Mouse (Mus musculus) fat pad, adult 2 months (tissue): ENCODE measurements around the gene Pigl.
"Not testable (repeated sequence)": the region's sequence is repeated elsewhere in the genome, so short reads cannot be mapped to it uniquely, and the experiment has no call there.

Source experiments
- DNase-seq: peaks from one replicate; pipeline ENCODE4 v3.0.0-alpha.2; 2011; ENCODE audit warnings: low read depth, low spot score; ENCODE audit errors: extremely low read depth

Pigl gene

DNA sequence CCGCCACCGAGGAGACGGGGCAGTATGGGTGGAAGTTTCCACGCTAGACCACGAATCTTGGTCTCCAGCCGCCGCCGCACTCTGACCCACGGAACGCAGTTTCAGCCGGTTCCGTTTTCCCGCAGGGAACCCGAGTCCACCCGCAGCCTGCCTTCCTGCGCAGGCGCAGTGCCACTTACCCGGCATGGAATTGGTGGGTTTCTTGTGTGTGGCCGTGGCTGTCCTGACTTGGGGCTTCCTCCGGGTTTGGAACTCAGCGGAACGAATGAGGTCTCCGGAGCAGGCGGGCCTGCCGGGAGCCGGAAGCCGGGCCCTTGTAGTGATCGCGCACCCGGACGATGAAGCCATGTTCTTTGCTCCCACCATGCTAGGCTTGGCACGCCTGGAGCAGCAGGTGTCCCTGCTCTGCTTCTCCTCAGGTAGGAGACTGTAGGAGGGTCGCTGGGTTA is at the start of gene Pigl, which contains the start of gene Ncor1:
Gene Pigl (plus strand): TSS at position 185 of the 449 bp plus-strand sequence.
Gene Ncor1 (minus strand): TSS at position 266 of the 449 bp plus-strand sequence.
- no peak for DNase-seq

GRCm38 (mm10) chr11:62408848-62409247 is 49.4 kb upstream of the Pigl start:
- DNase-seq: no peak

- no peak for DNase-seq
Observed at GRCm38 (mm10) chr11:62409611-62410010, 48.6 kb upstream of the Pigl start.

DNA sequence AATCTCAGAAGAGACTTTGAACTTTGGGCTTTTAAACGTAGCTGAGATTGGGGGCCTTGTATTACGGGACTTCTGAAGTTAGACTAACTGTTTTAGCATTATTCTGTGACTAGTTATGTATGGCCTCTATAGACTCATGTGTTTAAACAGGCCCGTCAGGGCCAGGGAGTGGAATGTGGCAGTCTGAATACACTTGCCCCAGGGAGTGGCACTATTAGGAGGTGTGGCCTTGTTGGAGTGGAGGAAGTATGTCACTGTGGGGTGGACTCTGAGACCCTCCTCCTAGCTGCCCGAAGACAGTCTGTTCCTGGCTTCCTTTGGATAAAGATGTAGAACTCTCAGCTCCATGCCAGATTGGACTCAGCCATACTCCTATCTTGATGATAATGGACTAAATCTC is 43.2 kb upstream of the Pigl start:
- DNase-seq: no peak

GRCm38 (mm10) chr11:62424525-62424924 is 33.7 kb upstream of the Pigl start:
- no peak for DNase-seq

DNA sequence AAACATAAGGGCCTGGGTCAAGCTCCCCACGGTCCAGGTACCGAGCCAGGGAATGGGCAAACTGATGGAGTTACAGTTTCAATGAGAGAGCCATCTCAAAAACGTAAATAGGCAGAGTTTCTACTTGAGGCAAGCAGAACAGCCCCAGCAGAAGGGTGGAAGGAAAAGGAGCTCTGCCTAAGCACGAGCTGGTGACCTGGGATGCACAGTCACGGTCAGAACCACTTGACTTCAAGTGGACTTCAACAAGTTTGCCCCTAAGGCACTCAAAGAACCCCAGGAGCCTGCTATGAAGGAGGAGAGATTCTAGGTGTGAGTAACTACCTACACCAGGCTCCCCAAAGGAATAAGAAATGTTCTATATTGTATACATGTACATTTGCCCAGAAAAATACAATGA is 32.0 kb upstream of the Pigl start:
- DNase-seq: no peak

- DNase-seq: no peak
Observed at GRCm38 (mm10) chr11:62427105-62427504, 31.2 kb upstream of the Pigl start.

GRCm38 (mm10) chr11:62432211-62432610 is 26.0 kb upstream of the Pigl start:
- no peak for DNase-seq

GRCm38 (mm10) chr11:62440670-62441315 is 17.5 kb upstream of the Pigl start:
- DNase-seq: no peak

GRCm38 (mm10) chr11:62445799-62446198 is 12.5 kb upstream of the Pigl start:
- no peak for DNase-seq

- DNase-seq: no peak
Observed at GRCm38 (mm10) chr11:62448971-62449370, 9.3 kb upstream of the Pigl start.

DNA sequence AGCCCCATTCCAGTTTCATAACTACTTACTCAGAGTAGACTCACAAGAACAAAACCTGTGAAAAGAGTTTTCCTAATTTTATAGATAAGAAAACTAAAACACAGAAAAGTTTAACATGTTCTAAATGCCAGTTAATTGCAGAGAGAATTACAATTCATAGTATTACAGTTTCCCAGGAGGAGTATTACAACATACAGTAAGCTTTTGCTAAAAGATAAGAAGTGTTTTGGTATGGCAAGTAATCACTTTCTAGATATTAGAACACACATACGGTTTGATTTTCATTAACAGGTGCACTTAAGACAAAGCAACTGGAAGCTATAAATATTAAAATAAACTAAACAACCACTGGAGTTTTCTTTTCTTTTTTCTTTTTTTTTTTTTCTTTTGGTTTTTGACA is 3.1 kb upstream of the Pigl start:
- no peak for DNase-seq

DNA sequence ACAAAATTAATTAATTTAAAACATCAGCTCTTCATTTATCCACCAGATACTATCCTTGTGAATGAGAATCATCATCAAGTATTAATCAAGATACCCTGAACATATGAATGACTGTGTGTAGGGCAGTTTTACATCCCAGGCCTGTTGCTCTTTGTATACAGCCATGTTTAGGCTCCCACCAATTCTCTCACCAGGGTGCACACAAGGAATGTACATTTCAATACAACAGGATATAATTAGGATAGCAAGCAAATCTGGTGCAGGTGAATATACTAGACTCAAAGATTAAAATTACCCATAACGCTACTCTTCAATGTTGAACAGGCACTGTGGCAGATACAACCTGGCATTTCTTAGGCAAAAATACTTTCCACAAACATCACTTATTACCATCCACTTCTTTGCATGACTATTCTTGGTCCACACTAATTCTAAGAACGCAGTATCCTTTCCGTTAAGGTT is 2.2 kb upstream of the Pigl start:
- DNase-seq: no peak

DNA sequence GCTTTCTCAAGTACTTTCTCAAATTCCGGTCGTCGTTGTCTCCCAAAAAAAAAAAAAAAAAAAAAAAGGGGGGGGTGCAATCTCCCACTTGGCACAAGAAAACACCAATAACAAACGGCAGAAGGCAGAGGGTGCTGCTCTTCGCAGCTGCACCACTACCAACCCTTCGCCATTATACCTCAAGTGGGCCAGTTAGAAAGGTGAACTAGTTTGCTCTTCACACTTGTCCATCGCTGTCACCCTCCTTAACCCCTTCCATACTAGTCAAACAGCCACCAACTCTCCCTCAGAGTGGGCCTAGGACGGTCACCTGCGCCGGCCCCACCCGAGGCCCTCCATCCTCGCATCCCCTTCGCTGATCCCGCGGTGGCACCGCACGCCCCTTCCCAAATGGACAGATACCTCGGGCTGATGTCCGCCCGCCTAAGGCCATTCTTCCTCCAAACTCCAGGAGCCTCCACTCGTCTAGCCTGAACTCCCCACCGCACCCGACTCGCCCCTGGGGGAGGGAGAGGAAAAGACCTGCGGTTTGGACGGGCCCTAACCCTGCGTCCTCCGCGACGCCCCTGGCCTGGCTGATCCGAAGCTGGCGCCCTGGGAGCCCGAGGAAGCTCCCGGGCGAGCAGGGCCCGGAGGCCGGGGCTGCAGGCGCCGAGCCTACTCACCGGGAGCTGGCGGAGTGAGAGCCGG is 1.6 kb upstream of the Pigl start:
- no peak for DNase-seq

DNA sequence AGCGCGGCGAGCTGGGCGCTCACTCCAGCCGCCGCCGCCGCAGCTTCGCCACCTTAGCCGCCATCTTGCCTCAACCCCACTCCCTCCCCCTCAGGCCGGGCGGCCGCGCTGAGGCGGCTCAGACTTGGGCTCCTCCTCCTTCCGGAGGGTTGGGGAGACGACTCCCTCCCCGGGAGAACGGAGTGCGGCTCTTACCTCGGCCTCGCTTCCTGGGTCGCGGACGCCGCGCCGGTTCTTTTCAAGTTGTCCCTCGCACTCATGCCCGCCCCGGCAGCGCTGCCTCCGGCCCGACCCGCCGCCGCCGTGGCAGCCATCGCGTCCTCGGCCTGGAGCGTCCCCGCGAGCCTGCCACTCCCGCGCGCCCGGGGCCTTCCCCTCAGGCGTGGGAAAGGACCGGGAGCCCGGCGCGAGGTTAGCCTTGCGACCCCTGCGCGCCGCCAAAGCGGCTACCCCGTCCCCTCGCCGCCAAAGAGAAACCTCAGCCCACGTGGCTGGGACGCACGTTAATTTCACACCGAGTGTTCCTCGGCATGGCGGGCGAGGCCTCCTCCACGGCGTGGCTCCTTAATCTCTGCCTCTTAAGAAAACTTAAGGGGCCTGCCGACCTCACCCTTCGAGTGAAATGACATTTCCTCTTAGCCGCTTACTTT is 894 bp upstream of the Pigl start:
- DNase-seq: no peak

GRCm38 (mm10) chr11:62457891-62458270 is 379 bp upstream of the Pigl start:
- DNase-seq: no peak

DNA sequence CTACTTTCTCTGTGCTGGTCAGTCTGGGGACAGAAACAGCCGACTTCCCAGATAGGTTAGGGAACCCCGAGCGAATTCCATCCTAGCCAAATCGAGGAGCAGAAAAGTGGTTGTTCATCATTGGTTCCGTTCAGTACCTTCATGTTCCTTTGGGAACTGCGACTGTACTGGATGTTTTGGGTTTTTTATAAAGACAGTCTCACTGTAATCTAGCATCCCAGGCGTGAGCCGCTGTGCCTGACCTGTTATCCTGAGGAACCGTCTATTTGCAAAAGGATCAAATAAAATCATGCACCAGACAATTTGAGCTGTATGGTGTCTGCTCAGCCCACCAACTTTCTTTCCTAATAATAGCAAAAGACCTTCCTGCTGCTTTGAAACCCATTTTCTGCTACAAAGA is 520 bp downstream of the Pigl start:
- no peak for DNase-seq

- DNase-seq: not testable (repeated sequence)
Observed at GRCm38 (mm10) chr11:62462529-62462928, 4.3 kb downstream of the Pigl start.

- no peak for DNase-seq
Observed at GRCm38 (mm10) chr11:62463225-62463915, 5.1 kb downstream of the Pigl start.

DNA sequence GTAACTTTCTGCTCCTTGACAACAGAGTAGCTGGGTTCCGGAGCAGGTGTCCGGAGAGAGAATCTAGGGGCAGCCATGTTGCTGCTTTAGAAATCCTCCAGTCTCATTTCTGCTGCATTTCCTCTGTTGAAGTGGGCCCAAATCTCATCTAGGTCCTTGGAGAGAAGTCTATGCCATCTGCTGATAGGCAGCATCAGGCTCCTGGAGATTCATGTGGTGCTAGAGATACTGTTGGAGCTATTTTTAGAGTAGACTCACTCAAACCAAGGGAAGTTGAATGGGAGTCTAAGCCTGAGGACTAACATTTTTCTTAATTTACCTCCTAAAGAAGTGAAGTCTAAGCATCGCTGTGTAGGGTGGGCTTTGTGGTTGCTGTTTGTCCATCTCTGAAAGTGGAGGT is 6.4 kb downstream of the Pigl start:
- no peak for DNase-seq

DNA sequence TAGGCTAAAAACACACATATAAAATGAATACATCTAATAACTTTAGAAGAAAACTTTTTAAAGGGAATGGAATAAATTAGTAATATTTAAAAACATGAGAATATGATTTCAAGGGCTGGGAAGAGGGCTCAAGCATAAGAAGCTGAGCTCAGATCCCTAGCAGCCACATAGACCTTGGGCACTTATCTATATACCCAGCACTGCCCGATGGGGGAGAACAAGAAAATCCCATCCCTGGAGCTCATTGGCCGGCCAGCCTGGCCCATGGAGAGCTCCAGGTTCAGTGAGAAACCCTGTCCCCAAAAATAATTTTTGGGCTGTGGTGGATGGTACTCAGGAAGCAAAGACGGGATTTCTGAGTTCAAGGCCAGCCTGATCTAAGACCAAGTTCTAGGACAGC is 7.6 kb downstream of the Pigl start:
- DNase-seq: no peak
